Mouse (Mus musculus) lung, adult 2 months (tissue): ENCODE results near the gene Hoxb8.

Experiments
- CTCF ChIP-seq: fragments of 200-500 bp; IDR thresholded peaks from 2 replicates; pipeline ENCODE4 v1.5.1; 2011; ENCODE audit warnings: mild to moderate bottlenecking, low read length, control low read depth; ENCODE audit not compliant: insufficient read depth
- POLR2A ChIP-seq: fragments of 200-500 bp; IDR thresholded peaks from 2 replicates; pipeline ENCODE4 v1.6.1; 2011; ENCODE audit warnings: low read depth, mild to moderate bottlenecking, control low read depth, low read length, borderline replicate concordance; ENCODE audit errors: extremely low read depth

GRCm38 (mm10) chr11:96326705-96327104 lies 45.0 kb downstream of the Hoxb8 start:
- TF ChIP-seq POLR2A (no peak), CTCF (no peak)
